Mouse (Mus musculus): Measurements from ENCODE around the gene Ifitm5.

DNA sequence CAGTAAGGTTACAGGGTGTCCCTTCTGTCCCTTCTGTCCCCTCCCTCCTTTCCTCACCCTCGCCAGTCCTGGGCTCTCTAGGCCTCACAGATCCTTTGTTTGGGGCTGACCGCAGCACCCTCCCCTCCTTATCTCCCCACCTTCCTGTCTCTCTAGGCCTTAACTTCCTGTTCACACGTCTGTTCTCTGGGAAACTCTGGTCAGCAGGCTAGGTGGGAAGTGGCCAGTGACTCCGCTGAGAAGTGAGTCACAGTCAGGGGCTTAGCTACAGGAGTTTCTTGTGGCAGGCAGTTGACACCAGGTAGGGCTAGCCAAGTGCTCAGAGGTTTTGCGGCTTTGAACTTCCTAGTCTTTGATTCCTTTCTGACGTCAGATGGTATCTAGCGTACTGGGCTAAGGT is 3.1 kb downstream of the Ifitm5 start:
- TF ChIP-seq GATA1 (IDR thresholded peaks at IDR 0.05; ENCODE audit: borderline replicate concordance, low read length) (peak; percentile 93), FLI1 (IDR thresholded peaks at IDR 0.05; ENCODE audit: low read length) (0 out of 2 replicates have a peak, but pooled peaks have one; percentile 15)

Data from megakaryocyte, embryonic 14.5 days (primary cell).